Mouse (Mus musculus) Patski (cell line): Measurements from ENCODE around the gene Adamts5. TPM values are rescaled to one million over a fixed set of nuclear protein-coding genes. Genes with fewer than 3 reads are reported as not detected.

Source experiments
- ATAC-seq: fragments of 100-300 bp; one replicate; pipeline ENCODE4 v1.8.0; 2021
- CTCF ChIA-PET: fragments of 350-600 bp; sonication (Branson Sonifier 250); formaldehyde crosslinking; loops from one replicate; lab custom pipeline; 2022; ENCODE audit warnings: inconsistent platforms; lab: Charles Lee
- POLR2A ChIA-PET: fragments of 350-600 bp; sonication (Branson Sonifier 250); formaldehyde crosslinking; loops from one replicate; lab custom pipeline; 2022; ENCODE audit warnings: antibody characterized with exemption, inconsistent platforms; lab: Charles Lee
- DNase-seq: peaks from one replicate; pipeline ENCODE4 v3.0.0-alpha.2; 2011; ENCODE audit warnings: low read depth, low spot score
- H3K27me3 ChIP-seq: fragments of 371-371 bp; one replicate; pipeline ENCODE4 v1.5.1; 2021
- CTCF ChIP-seq: fragments of 100-300 bp; IDR thresholded peaks from one replicate; pipeline ENCODE4 v1.5.1; 2021
- in situ Hi-C: fragments of 300-500 bp; cut with MboI; formaldehyde crosslinking; loops from 3 replicates; pipeline ENCODE4 v1.11.1; 2018; ENCODE audit warnings: low pct_unique_long_range_greater_than_20kb, mixed read lengths
- polyA plus RNA-seq: library from polyadenylated mRNA; unstranded; gene quantifications from one replicate; pipeline ENCODE4 v1.2.3, GENCODE M21; 2021

Adamts5 gene
- polyA plus RNA-seq, 1 experiment from 2014 or later, result 49.1 TPM

DNA sequence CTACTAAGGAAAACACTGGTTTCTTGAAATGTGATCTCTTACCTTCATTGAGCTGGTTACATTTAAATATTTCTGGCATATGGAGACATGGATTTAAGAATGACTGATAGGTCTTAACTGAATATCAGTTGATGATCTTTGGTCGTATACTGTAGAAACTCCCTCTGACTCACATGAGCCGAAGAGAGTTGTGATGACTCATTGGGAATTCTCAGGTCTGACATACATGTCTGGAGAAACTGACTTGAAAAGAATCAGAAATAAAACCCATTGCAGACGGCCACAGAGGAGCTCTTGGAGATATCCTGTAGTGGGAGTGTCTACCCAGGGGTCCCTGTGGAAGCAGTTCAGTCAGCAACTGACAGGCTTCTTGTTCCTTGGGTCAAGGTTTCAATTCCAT, 74.6 kb downstream of the Adamts5 start:
- ChIA-PET CTCF (no interaction called here), POLR2A (no interaction called here)
- TF ChIP-seq CTCF, result no peak
- in situ Hi-C loops, result no loop called here
- H3K27me3 ChIP-seq, result no peaks in the 10 kb centered on the region
- ATAC-seq (no peak), DNase-seq (no peak)

DNA sequence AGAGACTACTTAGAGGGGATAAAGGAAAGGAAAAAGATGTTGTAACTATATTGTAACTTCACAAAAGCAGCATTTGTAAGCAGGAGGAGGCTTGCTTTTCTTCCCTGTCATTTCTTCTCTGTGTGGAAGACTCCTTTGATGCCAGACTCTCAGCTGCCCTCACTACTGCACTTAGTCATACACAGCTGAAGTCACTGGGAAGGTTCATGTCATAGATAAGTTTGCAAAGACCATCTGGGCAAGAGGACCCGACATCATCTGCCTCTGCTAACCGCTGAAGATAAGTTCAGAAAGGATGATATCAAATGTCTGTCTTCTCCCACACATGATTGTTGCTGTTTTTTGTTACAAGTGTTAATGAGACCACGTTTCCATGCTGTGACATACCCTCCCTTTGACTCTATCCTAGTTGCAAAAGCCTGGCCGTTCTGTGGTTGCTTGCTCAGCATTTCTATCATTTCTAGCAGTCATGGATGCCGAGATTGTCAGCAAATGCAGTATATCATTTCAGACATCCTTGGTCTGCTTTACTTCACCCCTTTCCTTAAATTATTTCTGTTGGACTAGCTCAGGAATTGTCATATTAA, 79.2 kb downstream of the Adamts5 start:
- in situ Hi-C loops, result no loop called here
- POLR2A ChIA-PET, result no interaction called here
- H3K27me3 ChIP-seq, result no peaks in the 10 kb centered on the region
- TF ChIP-seq CTCF, result no peak
- CTCF ChIA-PET, result no interaction called here
- ATAC-seq (no peak), DNase-seq (no peak)

DNA sequence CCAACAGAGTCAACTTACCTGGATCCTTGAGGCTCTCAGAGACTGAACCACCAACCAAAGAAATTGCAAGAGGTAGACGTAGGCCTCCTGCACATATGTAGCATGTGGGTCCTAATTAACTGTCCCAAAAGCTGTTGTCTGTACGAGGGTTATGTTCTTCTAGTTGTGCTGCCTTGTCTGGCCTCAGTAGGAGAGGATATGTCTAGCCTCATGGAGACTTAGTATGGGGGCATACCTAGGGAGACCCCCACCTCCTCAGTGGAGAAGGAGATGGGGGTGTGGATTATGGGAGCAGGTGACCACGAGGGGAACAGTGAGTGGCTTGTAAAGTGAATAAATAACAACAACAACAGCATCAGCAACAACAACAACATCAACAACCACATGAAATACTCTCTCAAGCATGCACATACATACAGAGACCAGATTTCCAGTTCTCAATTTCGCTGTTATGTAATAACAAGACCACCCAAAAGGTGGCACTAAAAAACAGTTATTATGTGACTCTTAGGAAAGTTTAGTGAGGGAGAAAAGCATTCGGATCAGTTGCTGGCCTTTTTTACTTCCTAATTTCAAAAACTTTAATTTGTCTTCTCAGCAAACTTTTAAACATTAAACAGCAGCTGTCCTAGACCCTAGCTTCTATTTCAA, 81.7 kb downstream of the Adamts5 start:
- DNase-seq (no peak), ATAC-seq (no peak)
- ChIA-PET CTCF (interaction anchor here (1.8 kb wide), 1 partner anchor 9 kb away, joined by 4 read pairs; no protein-coding TSS in a partner anchor), POLR2A (no interaction called here)
- peak; percentile 32 for TF ChIP-seq CTCF
- in situ Hi-C loops, result no loop called here
- no peaks in the 10 kb centered on the region for H3K27me3 ChIP-seq

DNA sequence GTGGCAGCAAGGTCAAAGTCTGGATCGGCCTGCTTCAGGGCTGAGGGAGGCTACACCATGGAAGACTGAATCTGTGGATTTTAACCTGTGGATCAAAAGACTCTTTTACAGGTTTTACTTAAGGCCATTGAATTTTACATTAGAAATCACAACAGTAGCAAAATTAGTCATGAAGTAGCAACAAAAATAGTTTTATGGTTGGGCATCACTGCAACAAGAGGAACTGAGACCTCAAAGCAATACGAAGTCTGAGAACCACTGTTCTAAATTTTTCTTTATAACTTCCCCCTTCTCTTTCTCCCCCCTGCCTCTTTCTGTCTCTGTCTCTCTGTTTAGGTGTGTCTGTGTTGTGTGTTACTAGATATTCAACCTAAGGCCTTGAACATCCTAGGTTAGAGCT, 87.5 kb downstream of the Adamts5 start:
- no peaks in the 10 kb centered on the region for H3K27me3 ChIP-seq
- ChIA-PET CTCF (no interaction called here), POLR2A (no interaction called here)
- ATAC-seq, result no peak
- DNase-seq, result no peak
- TF ChIP-seq CTCF, result no peak
- in situ Hi-C loops, result no loop called here

DNA sequence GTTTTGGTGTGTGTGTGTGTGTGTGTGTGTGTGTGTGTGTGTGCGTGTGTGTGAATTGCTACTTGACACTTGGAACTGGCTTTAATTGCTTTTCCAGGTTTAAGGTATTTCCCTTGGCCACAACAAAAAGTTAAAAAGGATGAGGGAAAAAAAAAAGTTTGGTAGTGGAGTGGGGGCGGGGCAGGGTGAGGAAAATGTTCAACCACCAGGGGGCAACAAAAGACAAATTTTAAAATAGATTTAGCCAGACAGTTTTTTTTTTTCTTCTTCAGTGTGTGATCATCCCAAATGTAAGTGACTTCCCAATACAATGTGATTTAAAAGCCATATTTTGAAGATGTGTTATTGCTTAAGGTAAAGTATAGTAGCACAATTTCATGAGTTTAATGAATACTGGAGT, 94.0 kb downstream of the Adamts5 start:
- in situ Hi-C loops, result loop anchor here (5.0 to 10.0 kb wide), 7 partner anchors 495 to 1590 kb away; no protein-coding TSS in a partner anchor

DNA sequence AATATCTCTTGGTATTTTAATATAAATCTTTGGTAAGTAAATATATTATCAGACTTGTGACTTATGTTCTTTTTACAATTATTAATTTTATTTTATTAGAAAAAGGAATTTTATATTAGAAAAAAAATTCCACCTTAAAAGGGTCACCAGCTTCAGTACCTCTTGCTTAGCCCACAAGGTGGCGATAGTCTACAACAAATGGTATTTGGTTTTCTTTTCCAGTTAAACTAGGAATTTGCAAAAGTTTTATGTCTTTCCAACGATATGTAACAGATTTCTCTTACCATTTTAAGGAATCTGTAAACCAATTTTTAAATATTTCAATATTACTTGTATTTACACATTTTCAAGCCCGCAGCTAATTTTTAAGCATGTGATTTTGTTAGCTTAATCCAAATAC, 94.6 kb downstream of the Adamts5 start:
- ATAC-seq (no peak), DNase-seq (no peak)
- no peaks in the 10 kb centered on the region for H3K27me3 ChIP-seq
- in situ Hi-C loops, result loop anchor here (5.0 to 10.0 kb wide), 7 partner anchors 495 to 1590 kb away; no protein-coding TSS in a partner anchor
- TF ChIP-seq CTCF, result no peak
- ChIA-PET POLR2A (no interaction called here), CTCF (interaction anchor here (0.7 to 4.4 kb wide), 14 partner anchors 315 to 1441 kb away, joined by 3 to 39 read pairs (median 4); no protein-coding TSS in a partner anchor)

More for the DNA sequence above, 94.0 kb downstream of the Adamts5 start:
- ATAC-seq, result no peak
- TF ChIP-seq CTCF, result no peak
- ChIA-PET POLR2A (no interaction called here), CTCF (interaction anchor here (0.7 to 4.4 kb wide), 12 partner anchors 495 to 1441 kb away, joined by 3 to 39 read pairs (median 4); no protein-coding TSS in a partner anchor)
- H3K27me3 ChIP-seq, result no peaks in the 10 kb centered on the region
- no peak for DNase-seq

Other genes with a start within 250 kb of the Adamts5 start
- 341 TPM for gene Adamts1, start 98.7 kb downstream of the Adamts5 start, polyA plus RNA-seq